Mouse (Mus musculus): ENCODE results near the gene Gprasp2. TPM values are rescaled to one million over a fixed set of nuclear protein-coding genes. Genes with fewer than 3 reads are reported as not detected.
"Not testable (repeated sequence)": the region's sequence is repeated elsewhere in the genome, so short reads cannot be mapped to it uniquely, and the experiment has no call there.

Gprasp2 gene
- polyA plus RNA-seq (2012; rRNA removed), result 0.58 and 1.1 TPM in 2 replicates

GRCm38 (mm10) chrX:135838521-135839360 is at the start of gene Gprasp2:
TSS of gene Gprasp2 (plus strand) at chrX:135839034.
- H3K27me3 ChIP-seq (ENCODE audit: control insufficient read depth, insufficient read depth, low read length); H3K27ac ChIP-seq (ENCODE audit: insufficient read depth, low read depth, low read length); H3K4me1 ChIP-seq (ENCODE audit: control insufficient read depth, insufficient read depth, insufficient read length, low read length); H3K36me3 ChIP-seq (ENCODE audit: control insufficient read depth, insufficient read depth, low read length): not testable (repeated sequence)
- H3K4me3 ChIP-seq (ENCODE audit: low read depth, low read length), result peak within 1 kb of the TSS; percentile 38
- 18% methylated on average over 32 of the region's 32 CpGs for WGBS

DNA sequence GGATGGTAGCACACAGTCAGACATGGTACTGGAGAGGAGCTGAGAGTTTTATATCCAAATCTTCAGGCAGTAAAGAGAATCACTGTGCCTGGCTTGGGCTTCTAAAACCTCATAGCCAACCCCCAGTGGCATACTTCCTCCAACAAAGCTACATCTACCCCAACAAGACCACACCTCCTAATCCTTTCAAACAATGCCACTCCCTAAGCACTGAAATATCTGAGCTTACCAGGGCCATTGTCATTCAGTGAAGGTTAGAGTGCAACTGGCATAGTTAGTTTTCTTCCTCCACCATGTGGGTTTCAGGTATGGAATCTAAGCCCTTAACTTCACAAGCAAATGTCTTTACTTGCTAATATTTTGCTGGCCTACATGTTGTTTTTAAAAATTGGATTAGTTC is 47.3 kb upstream of the Gprasp2 start:
- no peaks in the 10 kb centered on the region for H3K27me3 ChIP-seq (ENCODE audit: control insufficient read depth, insufficient read depth, low read length)
- TF ChIP-seq CTCF (IDR thresholded peaks at IDR 0.05; ENCODE audit: extremely low read depth, insufficient read length, insufficient replicate concordance, low read depth, low read length) (no peak), POLR2A (IDR thresholded peaks at IDR 0.05; ENCODE audit: low read depth, low read length) (no peak)
- no peak overlapping the region for H3K4me3 ChIP-seq (ENCODE audit: low read depth, low read length)
- no peaks in the 10 kb centered on the region for H3K4me1 ChIP-seq (ENCODE audit: control insufficient read depth, insufficient read depth, insufficient read length, low read length)
- H3K36me3 ChIP-seq (ENCODE audit: control insufficient read depth, insufficient read depth, low read length), result no peaks in the 10 kb centered on the region
- H3K27ac ChIP-seq (ENCODE audit: insufficient read depth, low read depth, low read length), result no peak overlapping the region

- TF ChIP-seq CTCF (IDR thresholded peaks at IDR 0.05; ENCODE audit: extremely low read depth, insufficient read length, insufficient replicate concordance, low read depth, low read length), result no peak
- Histone ChIP-seq H3K27ac (ENCODE audit: insufficient read depth, low read depth, low read length) (no peak overlapping the region), H3K4me1 (ENCODE audit: control insufficient read depth, insufficient read depth, insufficient read length, low read length) (no peaks in the 10 kb centered on the region), H3K27me3 (ENCODE audit: control insufficient read depth, insufficient read depth, low read length) (no peaks in the 10 kb centered on the region), H3K36me3 (ENCODE audit: control insufficient read depth, insufficient read depth, low read length) (no peaks in the 10 kb centered on the region), H3K4me3 (ENCODE audit: low read depth, low read length) (no peak overlapping the region)
- 82% methylated on average over 6 of the region's 6 CpGs for WGBS
These were observed 46.5 kb upstream of the Gprasp2 start for GRCm38 (mm10) chrX:135792326-135792725.

- not testable (repeated sequence) for H3K36me3 ChIP-seq (ENCODE audit: control insufficient read depth, insufficient read depth, low read length); H3K27me3 ChIP-seq (ENCODE audit: control insufficient read depth, insufficient read depth, low read length); H3K27ac ChIP-seq (ENCODE audit: insufficient read depth, low read depth, low read length); H3K4me1 ChIP-seq (ENCODE audit: control insufficient read depth, insufficient read depth, insufficient read length, low read length)
- 14% methylated on average over 27 of the region's 27 CpGs for WGBS
- peak overlapping the region; percentile 54 for H3K4me3 ChIP-seq (ENCODE audit: low read depth, low read length)
These were observed 43.1 kb upstream of the Gprasp2 start for GRCm38 (mm10) chrX:135795591-135796304.

DNA sequence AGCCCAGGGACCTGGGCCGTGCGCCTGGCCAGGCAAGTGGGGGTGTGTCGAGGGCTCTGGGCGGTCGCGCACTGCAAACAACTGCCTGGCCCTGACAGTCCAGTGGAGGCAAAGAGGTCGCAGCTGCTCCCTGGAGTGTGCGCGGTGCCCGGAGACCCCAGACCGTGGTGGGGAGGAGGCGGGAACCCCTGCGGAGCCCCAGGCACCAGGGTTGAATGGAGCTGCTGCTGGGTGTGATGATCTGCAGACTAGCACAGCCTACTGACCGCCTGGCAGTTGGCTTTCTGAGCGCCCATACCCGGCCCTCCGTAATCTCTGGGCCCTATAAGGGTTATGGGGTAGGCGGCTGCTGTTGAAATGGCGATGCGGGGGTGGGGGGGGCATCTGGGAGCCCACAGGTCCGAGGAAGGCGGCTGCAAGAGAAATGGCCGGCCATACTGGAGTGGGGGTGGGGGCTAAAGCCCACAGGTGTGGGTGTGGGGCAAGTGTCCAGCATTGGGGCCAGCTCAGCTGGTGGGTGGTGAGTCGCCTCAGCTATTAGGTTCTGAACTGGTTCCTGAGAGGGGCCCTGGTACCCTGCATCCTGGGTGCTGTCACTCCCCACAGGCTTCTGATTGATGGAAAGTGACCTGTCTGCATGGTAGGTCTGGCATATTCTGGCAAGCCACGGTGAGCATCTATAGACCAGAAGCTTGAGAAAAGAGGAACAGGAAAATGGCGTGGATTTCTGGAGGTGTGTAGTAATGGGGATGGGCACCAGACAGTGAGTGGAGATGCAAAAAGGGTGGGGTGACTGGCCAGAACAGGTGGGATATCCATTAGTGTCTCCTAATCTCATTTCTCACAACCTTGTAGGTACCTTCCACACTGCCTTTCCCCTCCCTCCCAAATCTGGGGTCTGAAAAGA is 42.3 kb upstream of the Gprasp2 start:
- not testable (repeated sequence) for H3K27ac ChIP-seq (ENCODE audit: insufficient read depth, low read depth, low read length); H3K4me1 ChIP-seq (ENCODE audit: control insufficient read depth, insufficient read depth, insufficient read length, low read length); H3K36me3 ChIP-seq (ENCODE audit: control insufficient read depth, insufficient read depth, low read length); H3K27me3 ChIP-seq (ENCODE audit: control insufficient read depth, insufficient read depth, low read length)
- WGBS, result 13% methylated on average over 26 of the region's 26 CpGs
- peak overlapping the region; percentile 54 for H3K4me3 ChIP-seq (ENCODE audit: low read depth, low read length)

- H3K4me1 ChIP-seq (ENCODE audit: control insufficient read depth, insufficient read depth, insufficient read length, low read length); H3K27me3 ChIP-seq (ENCODE audit: control insufficient read depth, insufficient read depth, low read length); H3K36me3 ChIP-seq (ENCODE audit: control insufficient read depth, insufficient read depth, low read length); H3K27ac ChIP-seq (ENCODE audit: insufficient read depth, low read depth, low read length): not testable (repeated sequence)
- WGBS, result 8% methylated on average over 3 of the region's 5 CpGs
- peak within 1 kb of the TSS; percentile 54 for H3K4me3 ChIP-seq (ENCODE audit: low read depth, low read length)
These were observed 41.6 kb upstream of the Gprasp2 start, which contains the start of gene Bhlhb9 for GRCm38 (mm10) chrX:135797212-135797644. TSS of gene Bhlhb9 (plus strand) at chrX:135797594.

GRCm38 (mm10) chrX:135804149-135804548 is 34.7 kb upstream of the Gprasp2 start:
- Histone ChIP-seq H3K27me3 (ENCODE audit: control insufficient read depth, insufficient read depth, low read length) (no peaks in the 10 kb centered on the region), H3K4me1 (ENCODE audit: control insufficient read depth, insufficient read depth, insufficient read length, low read length) (no peaks in the 10 kb centered on the region), H3K27ac (ENCODE audit: insufficient read depth, low read depth, low read length) (no peak overlapping the region), H3K36me3 (ENCODE audit: control insufficient read depth, insufficient read depth, low read length) (no peaks in the 10 kb centered on the region), H3K4me3 (ENCODE audit: low read depth, low read length) (no peak overlapping the region)
- WGBS, result 83% methylated on average over 3 of the region's 3 CpGs
- no peak for TF ChIP-seq CTCF (IDR thresholded peaks at IDR 0.05; ENCODE audit: extremely low read depth, insufficient read length, insufficient replicate concordance, low read depth, low read length)
- TF ChIP-seq POLR2A (IDR thresholded peaks at IDR 0.05; ENCODE audit: low read depth, low read length), result no peak

Data from small intestine, adult 2 months (tissue).